Mouse (Mus musculus) small intestine, adult 2 months (tissue): ENCODE measurements at regions not wholly inside any gene's neighbourhood (a gene's known extent, or its start where the extent isn't known, plus 50 kb on each side); places are given as distances from the start of the nearest gene placed in this dataset.

Experiments used
- CTCF ChIP-seq: fragments of 200-500 bp; IDR thresholded peaks from 2 replicates; pipeline ENCODE4 v1.5.1; 2012; ENCODE audit warnings: low read depth, mild to moderate bottlenecking, control low read depth, inconsistent platforms, low read length, moderate library complexity, mixed read lengths; ENCODE audit not compliant: insufficient replicate concordance, insufficient read length; ENCODE audit errors: extremely low read depth
- POLR2A ChIP-seq: fragments of 200-500 bp; IDR thresholded peaks from 2 replicates; pipeline ENCODE4 v1.6.1; 2012; ENCODE audit warnings: low read depth, mild to moderate bottlenecking, control low read depth, inconsistent platforms, low read length, moderate library complexity

GRCm38 (mm10) chr1:167945615-167946252, 256.7 kb downstream of the Lmx1a start:
- no peak for TF ChIP-seq CTCF
- no peak for TF ChIP-seq POLR2A
